Mouse (Mus musculus) thymus, adult 2 months (tissue): Measurements from ENCODE around the gene Rpusd3.

Experiments
- CTCF ChIP-seq: fragments of 200-500 bp; IDR thresholded peaks from 2 replicates; pipeline ENCODE4 v1.5.1; 2012; ENCODE audit warnings: mild to moderate bottlenecking, control low read depth, low read length, moderate library complexity, borderline replicate concordance; ENCODE audit not compliant: control insufficient read depth, poor library complexity, insufficient read depth; ENCODE audit errors: extremely low read depth
- POLR2A ChIP-seq: fragments of 200-500 bp; IDR thresholded peaks from 2 replicates; pipeline ENCODE4 v1.6.1; 2012; ENCODE audit warnings: mild to moderate bottlenecking, low read length, control low read depth, moderate library complexity; ENCODE audit not compliant: control insufficient read depth, poor library complexity, insufficient read depth; ENCODE audit errors: extremely low read depth

DNA sequence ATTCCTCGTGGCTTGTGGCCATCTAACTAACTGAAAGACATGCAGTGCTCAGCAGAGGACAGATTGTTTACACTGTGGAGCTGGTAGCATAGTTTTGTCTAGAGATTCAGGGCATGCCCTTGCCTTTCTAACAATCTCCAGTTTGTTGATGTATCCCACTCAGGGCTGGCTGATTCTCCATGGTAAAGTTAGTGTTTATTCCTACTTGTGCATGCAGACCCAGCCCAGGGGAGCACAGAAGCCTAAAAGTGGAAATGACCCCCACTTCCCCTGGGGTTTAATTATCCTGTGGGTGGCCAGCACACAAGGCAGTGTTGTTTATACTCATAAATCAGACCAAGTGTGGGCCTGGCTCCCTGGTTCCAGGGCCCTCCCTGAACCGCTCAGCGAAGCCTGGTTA is 33.1 kb downstream of the Rpusd3 start:
- TF ChIP-seq CTCF (no peak), POLR2A (no peak)
